Mouse (Mus musculus) spleen, adult 18-20 months (tissue): Measurements from ENCODE around the gene Olfr1497.
"Not testable (repeated sequence)": the region's sequence is repeated elsewhere in the genome, so short reads cannot be mapped to it uniquely, and the experiment has no call there.

Source experiments
- DNase-seq, 2 experiments: peaks; one replicate each; pipeline ENCODE4 v3.0.0; 2022; ENCODE audit warnings: mixed read lengths in 2 of 2

Olfr1497 gene

DNA sequence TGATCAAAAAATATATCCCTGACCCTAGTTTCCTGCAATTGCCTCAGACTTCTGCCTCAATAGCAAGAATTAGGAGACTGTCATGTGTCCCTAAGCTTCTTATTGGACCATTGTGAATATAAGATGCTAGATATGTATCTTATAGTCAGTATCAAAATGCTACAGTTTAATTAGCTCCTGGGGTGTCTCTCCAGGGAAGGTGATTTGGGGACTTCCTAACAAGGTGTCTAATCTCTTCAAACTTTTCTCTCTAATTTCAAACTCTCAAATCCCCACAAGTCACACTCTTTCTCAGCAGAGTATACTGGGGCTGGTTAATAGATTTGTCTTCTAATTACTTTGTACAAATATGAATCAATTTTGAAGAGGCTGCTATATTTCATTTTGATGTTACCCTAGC lies at the start of gene Olfr1497:
Gene Olfr1497 (minus strand): TSS at position 101 of the 400 bp plus-strand sequence.
- DNase-seq, result no peak

DNA sequence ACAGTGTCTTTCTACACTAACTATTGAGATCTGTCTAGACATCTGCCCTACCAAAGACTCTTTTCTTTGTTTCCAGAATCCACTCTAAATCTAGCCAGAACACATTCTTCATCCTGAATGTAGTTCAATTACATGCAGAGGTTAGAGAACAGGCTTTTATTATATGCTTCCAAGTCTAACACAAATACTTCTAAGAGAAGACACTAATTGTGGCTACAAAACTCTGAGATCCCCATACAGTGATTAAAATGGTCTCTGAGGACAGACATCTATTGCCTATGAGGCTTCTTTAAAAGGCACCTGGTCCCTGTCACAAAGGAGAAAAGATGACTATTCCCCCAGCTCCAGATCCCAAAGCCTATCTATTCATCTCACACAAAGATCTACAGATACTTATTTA lies 32.4 kb upstream of the Olfr1497 start, which contains the start of gene Olfr1500:
Gene Olfr1500 (minus strand): TSS at position 101 of the 400 bp plus-strand sequence.
- no peak for DNase-seq

DNA sequence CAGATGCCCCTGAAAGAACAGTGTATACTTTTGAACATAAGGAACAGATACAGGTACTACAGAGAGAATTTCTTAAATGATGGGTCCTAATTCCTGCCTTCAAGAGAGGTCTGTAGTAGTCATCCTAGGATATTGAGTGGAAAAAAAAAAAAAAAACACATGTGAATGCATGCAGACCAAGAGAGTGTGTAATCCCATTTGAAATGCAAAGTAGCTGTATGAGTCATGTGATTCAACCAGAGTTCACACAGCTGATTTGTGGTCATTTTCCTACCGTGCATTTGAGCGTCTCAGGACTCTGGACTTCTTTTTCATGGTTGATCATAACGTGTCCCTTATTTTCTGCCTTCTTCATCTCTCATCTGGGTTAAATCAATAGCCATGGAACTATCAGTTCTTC lies 30.4 kb upstream of the Olfr1497 start:
- no peak for DNase-seq

DNA sequence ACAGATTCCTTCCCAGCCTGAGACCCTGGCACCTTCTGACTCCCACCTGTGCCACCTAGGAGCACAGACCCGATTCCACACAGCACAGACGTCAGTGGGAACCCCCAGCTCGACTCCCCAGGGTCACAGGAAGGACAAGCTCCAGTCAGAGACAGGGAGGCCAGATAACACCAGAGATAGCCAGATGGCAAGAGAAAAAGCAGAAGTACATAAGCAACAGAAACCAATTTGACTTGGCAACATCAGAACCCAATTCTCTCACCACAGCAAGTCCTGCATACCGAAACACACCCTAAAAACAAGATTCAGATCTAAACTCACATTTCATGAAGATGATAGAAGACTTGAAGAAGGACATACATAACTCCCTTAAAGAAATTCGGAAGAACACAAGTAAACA lies 22.8 kb upstream of the Olfr1497 start:
- DNase-seq, result no peak

DNA sequence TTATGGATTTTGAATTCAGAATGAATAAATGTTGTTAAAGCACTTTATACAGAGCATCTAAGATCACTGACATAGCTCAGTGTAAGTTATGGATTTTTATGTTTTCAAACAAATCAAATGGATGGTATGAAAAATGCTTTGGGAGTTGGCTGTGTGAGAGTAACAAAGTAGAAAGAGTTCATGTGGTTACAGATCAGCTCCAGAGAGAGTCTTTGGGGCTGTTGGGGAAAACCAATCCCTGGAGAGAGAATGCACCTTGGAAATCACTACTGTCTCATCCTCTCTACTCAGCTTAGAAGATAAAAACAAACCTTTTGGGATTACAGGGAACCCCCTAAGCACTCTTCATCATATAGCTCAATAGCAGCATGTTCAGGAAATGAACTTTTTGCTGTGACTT lies 21.3 kb upstream of the Olfr1497 start, which contains the start of gene Olfr1499:
Gene Olfr1499 (minus strand): TSS at position 101 of the 400 bp plus-strand sequence.
- DNase-seq, result no peak

DNA sequence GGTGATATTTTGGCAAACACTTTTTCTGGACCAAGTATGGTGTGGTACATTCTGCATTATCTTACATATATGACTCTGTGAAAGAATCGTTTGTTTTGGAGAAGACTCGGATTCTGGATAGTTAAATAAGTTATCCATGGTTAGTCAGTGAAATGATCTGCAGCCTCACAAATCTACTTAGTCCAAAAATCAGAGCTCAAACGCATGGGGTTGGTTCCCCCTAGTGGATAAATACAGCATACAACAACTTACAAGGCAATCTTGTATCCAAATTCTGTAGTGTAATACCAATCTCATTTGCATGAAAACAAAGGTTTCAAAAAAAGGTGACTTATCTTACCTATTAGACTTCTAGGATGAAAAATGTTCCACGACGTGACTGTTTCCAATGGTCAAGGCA lies 20.8 kb upstream of the Olfr1497 start:
- DNase-seq, result no peak

DNA sequence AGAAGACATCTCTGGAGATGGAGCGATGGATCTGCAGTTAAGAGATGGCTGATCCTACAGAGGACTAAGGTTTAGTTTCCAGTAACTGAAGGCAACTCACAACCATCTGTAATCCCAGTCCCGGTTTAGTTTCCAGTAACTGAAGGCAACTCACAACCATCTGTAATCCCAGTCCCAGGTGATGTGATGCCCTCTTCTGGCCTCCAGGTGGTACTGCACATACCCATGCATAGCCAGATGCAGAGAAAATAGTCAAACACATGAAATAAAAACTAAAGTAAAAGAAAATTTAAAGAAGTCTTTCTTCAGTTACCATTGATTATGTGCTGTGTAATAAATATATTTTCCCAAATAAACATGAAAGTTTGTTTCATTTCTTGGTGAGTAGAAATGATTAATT lies 14.8 kb upstream of the Olfr1497 start:
- DNase-seq, result no peak

DNA sequence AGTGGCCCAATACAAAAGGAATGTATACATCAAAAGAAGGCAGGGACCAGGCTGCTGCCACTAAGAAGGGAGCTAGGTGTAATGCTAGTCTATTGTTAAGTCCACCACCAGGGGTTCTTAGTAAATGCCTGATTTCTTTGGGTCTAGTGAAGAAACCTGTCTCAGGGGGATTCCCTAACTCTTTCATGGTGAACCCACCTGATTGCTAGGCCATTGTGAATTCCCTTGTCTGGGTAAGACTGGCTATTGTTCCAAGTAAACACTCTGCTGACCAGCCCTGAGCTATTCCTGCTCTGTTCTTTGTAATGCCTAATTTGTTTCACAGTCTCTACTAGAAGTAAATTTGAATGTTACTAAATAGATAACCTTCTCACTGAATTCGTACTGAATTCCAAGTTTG lies 7.5 kb upstream of the Olfr1497 start:
- not testable (repeated sequence) for DNase-seq

DNA sequence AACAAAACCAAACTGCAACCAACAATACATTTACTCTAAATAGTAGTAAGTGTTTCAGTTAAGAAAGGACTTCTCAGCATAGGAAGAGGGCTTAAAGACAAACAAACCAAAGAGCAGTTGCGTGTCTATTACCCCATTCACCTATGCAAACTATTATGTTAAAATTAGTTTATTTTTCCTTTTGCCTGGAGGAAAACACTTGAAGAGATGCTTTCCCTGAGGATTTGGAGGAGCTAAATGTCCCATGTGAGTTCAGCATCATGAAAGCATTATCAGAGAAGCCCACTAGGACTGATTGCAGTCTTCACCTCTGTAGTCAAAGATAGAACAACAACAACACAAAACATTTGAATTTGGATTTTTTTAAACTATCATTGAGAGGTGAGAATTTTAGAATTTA lies 20.4 kb downstream of the Olfr1497 start, which contains the start of gene Olfr1496:
Gene Olfr1496 (plus strand): TSS at position 301 of the 400 bp plus-strand sequence.
- DNase-seq, result no peak

DNA sequence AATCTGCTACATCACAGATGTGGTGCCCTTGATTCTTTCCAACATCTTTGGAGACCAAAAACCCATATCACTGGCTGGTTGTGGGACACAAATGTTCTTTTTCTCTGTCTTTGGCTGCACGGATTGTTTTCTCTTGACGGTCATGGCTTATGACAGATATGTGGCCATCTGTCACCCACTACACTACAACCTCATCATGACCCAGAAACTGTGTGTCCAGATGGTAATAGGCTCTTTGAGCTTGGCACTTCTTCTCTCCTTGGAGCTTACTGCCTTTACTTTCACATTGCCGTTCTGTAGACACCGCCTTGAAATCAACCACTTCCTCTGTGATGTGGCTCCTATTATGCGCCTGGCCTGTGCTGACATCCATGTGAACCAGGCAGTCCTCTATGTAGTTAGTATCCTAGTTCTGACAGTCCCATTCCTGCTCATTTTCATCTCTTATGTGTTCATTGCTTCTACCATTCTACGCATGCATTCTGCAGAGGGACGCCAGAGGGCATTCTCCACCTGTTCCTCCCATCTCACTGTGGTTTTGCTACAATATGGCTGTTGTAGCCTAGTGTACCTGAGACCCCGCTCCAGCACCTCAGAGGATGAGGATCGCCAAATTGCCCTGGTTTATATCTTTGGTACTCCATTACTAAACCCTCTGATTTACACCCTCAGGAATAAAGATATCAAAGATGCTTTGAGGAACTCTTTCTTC lies 29.3 kb downstream of the Olfr1497 start:
- DNase-seq, result no peak

DNA sequence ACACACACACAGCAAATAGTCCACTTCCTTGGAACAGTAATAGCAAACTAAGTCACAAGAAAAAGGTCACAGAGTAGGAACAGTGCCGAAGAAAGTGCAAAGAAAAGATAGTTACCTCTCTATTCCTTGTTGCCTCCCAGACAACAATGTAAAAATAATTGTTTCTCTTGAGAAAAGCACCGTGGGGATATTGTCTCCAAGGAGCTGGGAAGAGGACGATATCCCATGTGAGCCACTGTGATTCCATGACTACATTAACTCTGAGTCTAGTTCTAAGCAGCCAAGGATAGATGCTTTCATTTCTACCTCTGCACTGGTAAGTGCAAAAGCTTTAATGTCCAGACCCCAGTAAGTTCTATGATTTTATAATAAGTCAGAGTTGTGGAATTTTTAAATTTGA lies 33.7 kb downstream of the Olfr1497 start, which contains the start of gene Olfr1495:
Gene Olfr1495 (plus strand): TSS at position 301 of the 400 bp plus-strand sequence.
- no peak for DNase-seq

DNA sequence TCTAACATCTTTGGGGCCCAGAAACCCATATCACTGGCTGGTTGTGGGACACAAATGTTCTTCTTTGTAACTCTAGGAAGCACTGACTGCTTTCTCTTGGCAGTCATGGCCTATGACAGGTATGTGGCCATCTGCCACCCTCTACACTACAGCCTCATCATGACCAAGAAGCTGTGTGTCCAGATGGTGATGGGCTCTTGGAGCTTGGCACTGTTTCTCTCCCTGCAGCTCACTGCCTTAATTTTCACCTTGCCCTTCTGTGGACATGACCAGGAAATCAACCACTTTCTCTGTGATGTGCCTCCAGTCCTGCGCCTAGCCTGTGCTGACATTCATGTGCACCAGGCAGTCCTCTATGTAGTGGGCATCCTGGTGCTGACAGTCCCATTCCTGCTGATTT lies 48.6 kb downstream of the Olfr1497 start:
- DNase-seq, result no peak
